Mouse (Mus musculus): ENCODE measurements around the gene Aspg.

DNA sequence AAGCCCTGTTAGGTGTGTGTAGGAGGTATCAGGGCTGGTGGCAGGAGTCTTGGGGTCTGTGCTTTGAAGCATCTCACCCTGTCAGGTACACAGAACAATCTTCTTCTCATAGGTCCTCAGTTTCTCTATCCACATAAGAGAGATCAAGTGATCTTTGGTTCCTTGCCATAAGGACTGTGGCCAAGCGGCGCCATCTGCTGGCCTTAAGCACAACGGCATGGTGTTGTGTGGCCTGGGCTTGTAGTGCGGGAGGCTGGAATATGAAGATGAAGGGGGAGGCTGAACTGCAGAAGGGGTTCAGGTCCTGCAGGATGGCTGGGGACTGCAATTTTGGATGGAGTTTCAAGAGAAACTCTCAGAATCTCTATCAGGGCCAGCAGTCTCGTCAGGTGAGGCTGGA lies 33.8 kb downstream of the Aspg start:
- TF ChIP-seq GATA1 (IDR thresholded peaks at IDR 0.05; ENCODE audit: borderline replicate concordance, low read length) (no peak), FLI1 (IDR thresholded peaks at IDR 0.05; ENCODE audit: low read length) (no peak)

All from megakaryocyte, embryonic 14.5 days (primary cell).